Mouse (Mus musculus) G1E (cell line): ENCODE results near the gene Calhm4.

Experiments
- CTCF ChIP-seq: IDR thresholded peaks from 2 replicates; pipeline ENCODE4 v1.5.1; 2012; ENCODE audit warnings: low read depth, low read length, inconsistent platforms, mixed read lengths
- GATA1 ChIP-seq: IDR thresholded peaks from 2 replicates; pipeline ENCODE4 v1.6.1; 2012; ENCODE audit warnings: borderline replicate concordance, low read length, inconsistent platforms, mixed read lengths
- POLR2AphosphoS5 ChIP-seq: IDR thresholded peaks from 2 replicates; pipeline ENCODE4 v1.6.1; 2012; ENCODE audit warnings: low read depth, low read length, inconsistent platforms; ENCODE audit not compliant: insufficient replicate concordance
- TAL1 ChIP-seq: conservative IDR thresholded peaks from 2 replicates; pipeline ENCODE4 v1.6.1; 2012; ENCODE audit warnings: low read depth, low read length, inconsistent platforms, mixed read lengths

DNA sequence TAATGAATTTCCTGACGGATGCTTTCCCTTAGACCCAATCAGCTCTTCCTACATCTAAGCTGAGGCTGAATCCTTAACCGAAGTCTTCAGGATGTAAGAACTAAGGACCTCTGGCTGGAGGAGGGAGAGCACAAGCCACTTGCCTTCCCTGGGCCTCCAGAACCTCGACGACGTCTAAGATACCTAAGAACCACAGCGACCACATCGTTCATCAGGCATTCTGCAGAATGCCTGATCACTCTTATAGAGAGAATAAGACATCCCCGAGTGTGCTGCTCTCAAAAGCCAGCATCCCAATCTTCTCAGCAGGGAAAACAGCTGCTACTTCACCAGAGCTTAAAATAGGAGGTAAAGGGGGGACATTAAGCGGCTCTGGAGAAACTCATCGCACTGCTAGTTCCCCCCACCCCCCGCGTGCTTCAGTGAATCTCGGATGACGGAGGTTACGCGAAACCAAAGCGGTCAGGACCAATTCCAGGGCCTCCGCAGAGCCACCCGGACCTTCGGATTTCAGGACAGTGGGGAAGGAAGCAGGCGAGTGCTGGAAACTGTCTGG lies 25.3 kb downstream of the Calhm4 start:
- TF ChIP-seq CTCF (no peak), TAL1 (no peak), GATA1 (no peak), POLR2AphosphoS5 (no peak)
